Mouse (Mus musculus) liver, adult 2 months (tissue): ENCODE measurements around the gene Chn2. TPM values are rescaled to one million over a fixed set of nuclear protein-coding genes. Genes with fewer than 3 reads are reported as not detected.

ENCODE experiments used
- DNase-seq: peaks from one replicate; pipeline ENCODE4 v3.0.0-alpha.2; 2011; ENCODE audit warnings: low read depth, low spot score; ENCODE audit errors: extremely low read depth
- H3K27ac ChIP-seq: fragments of 200-500 bp; replicated peaks from 2 replicates; pipeline ENCODE4 v1.5.1; 2012; ENCODE audit warnings: low read depth, mild to moderate bottlenecking, control low read depth, inconsistent platforms, low read length; ENCODE audit not compliant: insufficient read depth
- H3K27me3 ChIP-seq: fragments of 200-500 bp; 2 replicates; pipeline ENCODE4 v1.6.1; 2012; ENCODE audit warnings: mild to moderate bottlenecking, moderate library complexity, low read length, inconsistent platforms; ENCODE audit not compliant: control insufficient read depth, insufficient read depth
- H3K36me3 ChIP-seq: fragments of 200-500 bp; 2 replicates; pipeline ENCODE4 v1.6.1; 2012; ENCODE audit warnings: low read length, inconsistent platforms; ENCODE audit not compliant: control insufficient read depth, insufficient read depth
- H3K4me1 ChIP-seq: fragments of 200-500 bp; 2 replicates; pipeline ENCODE4 v1.6.1; 2011; ENCODE audit warnings: low read length; ENCODE audit not compliant: control insufficient read depth, insufficient read depth
- H3K4me3 ChIP-seq: fragments of 200-500 bp; 2 replicates; pipeline ENCODE4 v1.5.1; 2011; ENCODE audit warnings: low read depth, mild to moderate bottlenecking, control low read depth, low read length, moderate library complexity; ENCODE audit not compliant: insufficient read depth
- H3K79me2 ChIP-seq: fragments of 200-500 bp; 2 replicates; pipeline ENCODE4 v1.6.1; 2012; ENCODE audit warnings: inconsistent platforms, mild to moderate bottlenecking, low read length, moderate library complexity; ENCODE audit not compliant: control insufficient read depth, insufficient read depth
- H3K9ac ChIP-seq: fragments of 200-500 bp; 2 replicates; pipeline ENCODE4 v1.6.1; 2012; ENCODE audit warnings: low read depth, mild to moderate bottlenecking, control low read depth, inconsistent platforms, low read length
- CTCF ChIP-seq: fragments of 200-500 bp; IDR thresholded peaks from 2 replicates; pipeline ENCODE4 v1.5.1; 2011; ENCODE audit warnings: low read depth, low read length, control low read depth
- POLR2A ChIP-seq: fragments of 200-500 bp; IDR thresholded peaks from 2 replicates; pipeline ENCODE4 v1.6.1; 2011; ENCODE audit warnings: low read length, control low read depth; ENCODE audit not compliant: insufficient read depth; ENCODE audit errors: extremely low read depth
- WGBS: fragments of 180-500 bp; shearing (Covaris S2); methylation state at CpG from one replicate; pipeline ENCODE4 v1.1.7; 2018; 5-methylcytosine and 5-hydroxymethylcytosine counted together
- polyA plus RNA-seq: library from polyadenylated mRNA; depleted of rRNA; stranded (reverse); fragments of >200 nt; gene quantifications from 2 replicates; pipeline ENCODE4 v1.2.3, GENCODE M21; 2012
- total RNA-seq: library from RNA; depleted of rRNA; stranded (reverse); fragments of >200 nt; gene quantifications from 2 replicates; pipeline ENCODE4 v1.2.3, GENCODE M21; 2014

Chn2 gene
- total and polyA plus RNA-seq, 2 experiments = 37.3 to 46.2 TPM

DNA sequence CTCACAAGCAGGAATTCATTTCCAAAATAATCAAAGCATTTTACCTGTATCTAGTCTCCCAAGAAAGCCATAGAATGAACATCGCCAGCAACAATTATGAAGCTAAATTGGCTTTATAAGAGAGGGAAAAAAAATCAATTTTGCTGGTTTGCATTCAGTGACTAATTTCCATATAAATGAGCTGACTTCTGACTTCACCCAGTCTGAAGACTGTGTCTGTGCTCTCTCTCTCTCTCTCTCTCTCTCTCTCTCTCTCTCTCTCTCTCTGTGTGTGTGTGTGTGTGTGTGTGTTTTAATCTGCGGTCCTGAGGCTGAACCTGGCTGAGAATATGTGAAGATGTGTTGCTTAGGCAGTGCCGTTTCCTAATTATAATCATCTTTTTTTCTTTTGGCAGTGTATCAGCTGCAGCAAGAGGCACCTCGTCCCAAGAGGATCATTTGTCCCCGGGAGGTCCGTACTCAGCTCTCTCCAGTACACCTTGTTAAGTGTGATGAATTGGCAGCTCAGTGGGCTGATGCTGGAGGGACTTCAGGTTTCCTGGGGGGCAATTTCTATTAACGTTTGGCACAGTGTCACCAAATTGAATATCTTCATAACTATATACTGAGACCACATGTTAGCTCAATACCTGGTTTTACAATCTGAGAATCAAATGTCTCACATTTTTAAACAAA, 154.4 kb downstream of the Chn2 start:
- H3K79me2 ChIP-seq = peaks cover 3% of the 10 kb centered on the region; the same call in 1 of the 2 replicates
- H3K9ac ChIP-seq = no peak overlapping the region
- TF ChIP-seq CTCF = no peak
- H3K36me3 ChIP-seq = no peaks in the 10 kb centered on the region
- H3K4me3 ChIP-seq = no peak overlapping the region
- no peak for DNase-seq
- H3K27me3 ChIP-seq = no peaks in the 10 kb centered on the region
- WGBS = 88% methylated on average over 7 of the region's 7 CpGs
- H3K4me1 ChIP-seq = no peaks in the 10 kb centered on the region
- H3K27ac ChIP-seq = no peak overlapping the region

DNA sequence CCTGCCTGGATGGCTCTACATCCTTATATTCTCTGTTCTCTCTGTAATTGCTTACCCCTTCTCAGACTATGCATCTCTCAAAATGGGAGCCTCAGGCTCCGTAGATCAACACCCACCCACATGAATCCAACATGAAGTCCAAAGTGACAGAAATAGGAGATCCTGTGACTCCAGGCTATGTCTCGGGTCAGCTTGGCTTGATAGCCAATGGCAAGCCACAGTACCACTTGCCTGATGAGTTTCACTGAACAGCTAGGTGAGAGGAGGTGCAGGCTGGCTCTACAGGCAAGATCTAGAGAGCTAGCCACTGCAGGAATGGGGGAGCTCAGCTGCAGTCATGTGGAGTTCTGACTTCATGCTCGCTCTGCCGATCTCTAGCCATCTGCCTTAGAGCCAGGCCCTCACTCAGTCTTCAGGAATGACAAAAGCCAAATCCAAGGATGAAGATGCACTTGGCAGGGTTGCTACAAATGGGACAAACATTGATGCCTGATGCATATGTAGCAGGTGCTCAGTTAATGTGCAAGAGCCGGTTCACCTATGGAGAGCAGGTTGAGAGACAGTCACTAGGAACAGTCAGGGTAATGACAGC, 158.6 kb downstream of the Chn2 start:
- Histone ChIP-seq H3K79me2 (no peaks in the 10 kb centered on the region; the same call in 1 of the 2 replicates), H3K9ac (no peak overlapping the region), H3K27ac (no peak overlapping the region), H3K36me3 (no peaks in the 10 kb centered on the region), H3K4me1 (peaks cover 21% of the 10 kb centered on the region), H3K27me3 (no peaks in the 10 kb centered on the region), H3K4me3 (no peak overlapping the region)
- 95% methylated on average over 5 of the region's 5 CpGs for WGBS
- no peak for DNase-seq
- TF ChIP-seq POLR2A (no peak), CTCF (no peak)

DNA sequence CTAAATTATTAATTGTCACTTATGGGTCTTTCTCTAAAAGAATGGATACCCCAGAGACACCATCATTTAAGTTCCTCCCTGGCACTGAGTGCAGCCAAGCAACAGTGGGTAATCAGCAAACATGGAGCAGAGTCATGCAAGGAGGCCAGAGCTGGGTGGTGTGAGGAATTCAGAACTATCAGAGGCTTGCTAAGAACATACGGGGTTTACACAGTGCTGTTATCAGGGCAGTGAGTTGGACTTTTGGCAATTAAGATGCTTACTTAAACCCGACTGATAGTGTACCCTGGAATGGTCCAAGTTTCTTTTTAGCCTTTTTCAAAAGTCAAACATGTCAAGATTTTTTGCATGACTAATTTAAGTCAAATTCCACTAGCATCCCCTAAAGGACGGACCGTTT, 160.2 kb downstream of the Chn2 start:
- no peaks in the 10 kb centered on the region for H3K36me3 ChIP-seq
- H3K9ac ChIP-seq = no peak overlapping the region
- 14% methylated on average over 4 of the region's 4 CpGs for WGBS
- no peak overlapping the region for H3K4me3 ChIP-seq
- H3K79me2 ChIP-seq = no peaks in the 10 kb centered on the region
- no peaks in the 10 kb centered on the region for H3K27me3 ChIP-seq
- H3K27ac ChIP-seq = peak overlapping the region; percentile 49; the same call in 1 of the 2 replicates
- DNase-seq = peak; percentile 93
- no peak for TF ChIP-seq POLR2A
- no peak for TF ChIP-seq CTCF
- peaks cover 28% of the 10 kb centered on the region for H3K4me1 ChIP-seq

DNA sequence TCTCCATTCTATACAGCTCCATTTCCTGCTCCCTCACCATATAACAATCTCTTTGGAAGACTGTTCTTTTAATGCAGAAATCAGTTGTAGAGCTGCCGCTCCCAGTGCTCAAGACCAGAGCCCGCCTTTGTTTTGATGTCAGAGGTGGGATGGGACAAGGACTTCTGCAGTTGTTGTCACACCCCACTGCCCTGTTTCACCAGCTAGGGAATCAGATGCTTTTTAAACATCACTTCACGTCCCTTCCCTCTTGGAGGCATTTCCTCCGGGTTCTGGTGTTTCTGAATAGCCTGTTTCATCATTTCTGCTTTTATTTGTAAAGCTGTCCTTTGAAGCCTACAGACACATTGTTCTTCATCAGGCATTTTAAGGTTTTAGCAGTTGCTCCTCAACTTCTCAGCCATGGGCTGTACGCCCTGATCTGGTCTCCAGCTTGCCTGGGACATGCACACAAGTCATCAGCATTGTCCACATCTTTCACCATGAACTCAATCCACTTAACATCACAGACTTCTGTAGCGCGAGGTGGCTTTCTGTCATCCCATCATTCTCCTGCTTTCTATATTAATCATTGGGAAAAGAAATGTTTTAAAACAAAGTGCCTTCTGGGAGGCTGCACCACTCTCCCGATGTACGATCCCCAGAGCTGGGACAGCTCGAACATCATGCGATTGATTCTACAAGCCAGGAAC, 160.8 kb downstream of the Chn2 start:
- WGBS = 75% methylated on average over 11 of the region's 11 CpGs
- TF ChIP-seq POLR2A (no peak), CTCF (no peak)
- Histone ChIP-seq H3K27ac (peak overlapping the region; percentile 9), H3K9ac (no peak overlapping the region), H3K36me3 (no peaks in the 10 kb centered on the region), H3K27me3 (no peaks in the 10 kb centered on the region), H3K4me1 (peaks cover 28% of the 10 kb centered on the region), H3K4me3 (no peak overlapping the region), H3K79me2 (no peaks in the 10 kb centered on the region)
- peak; percentile 19 for DNase-seq

DNA sequence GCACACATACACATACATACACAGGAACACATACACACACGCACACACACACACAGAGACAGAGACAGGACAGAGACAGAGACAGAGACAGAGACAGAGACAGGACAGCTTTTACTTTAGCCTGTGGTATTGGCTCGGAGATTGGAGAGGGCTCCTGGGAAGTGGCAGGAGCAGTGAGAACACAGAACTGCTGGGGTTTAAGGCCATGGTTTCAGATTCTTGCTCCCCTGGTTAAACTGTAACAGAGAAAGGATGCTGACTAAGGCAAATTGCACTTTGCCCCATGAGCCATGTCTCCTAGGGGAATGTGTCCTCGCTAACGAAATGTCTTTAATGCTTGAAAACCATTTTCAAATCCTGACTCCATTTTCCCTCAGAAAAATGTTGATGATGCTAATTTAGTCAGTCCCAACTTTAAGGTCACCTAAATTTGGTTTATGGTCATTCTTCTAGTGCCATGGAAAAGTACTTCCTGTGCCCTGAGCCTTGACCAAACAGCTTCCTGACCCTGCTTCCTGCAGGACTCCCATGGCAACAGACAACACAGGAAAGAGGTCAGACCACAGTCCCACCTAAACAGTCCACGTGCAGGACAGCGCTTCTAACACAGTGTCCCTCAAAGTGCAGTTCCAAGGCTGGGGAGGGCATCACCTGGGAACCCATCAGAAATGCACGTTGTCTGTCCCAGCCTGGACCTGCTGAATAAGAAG, 163.1 kb downstream of the Chn2 start:
- H3K27ac ChIP-seq = peak overlapping the region; percentile 99
- peak overlapping the region; percentile 85 for H3K9ac ChIP-seq
- H3K4me3 ChIP-seq = peak overlapping the region; percentile 33; the same call in 1 of the 2 replicates
- WGBS = 14% methylated on average over 7 of the region's 7 CpGs
- H3K4me1 ChIP-seq = peaks cover 28% of the 10 kb centered on the region
- TF ChIP-seq CTCF (no peak), POLR2A (no peak)
- no peaks in the 10 kb centered on the region for H3K36me3 ChIP-seq
- H3K79me2 ChIP-seq = peaks cover 3% of the 10 kb centered on the region; the same call in 1 of the 2 replicates
- no peaks in the 10 kb centered on the region for H3K27me3 ChIP-seq
- peak; percentile 95 for DNase-seq
